Mouse (Mus musculus): ENCODE measurements around the gene Gon4l. TPM values are rescaled to one million over a fixed set of nuclear protein-coding genes. Genes with fewer than 3 reads are reported as not detected.

The Gon4l gene
- polyA plus RNA-seq, 1 experiment from 2014 or later = 11.7 TPM

- Histone ChIP-seq H3K4me2 (peak overlapping the region; percentile 74), H3K4me1 (peaks cover 21% of the 10 kb centered on the region), H3K9me3 (replicated peaks) (no peaks in the 10 kb centered on the region), H3K4me3 (replicated peaks) (peak overlapping the region; percentile 80), H3K27ac (peak overlapping the region; percentile 93), H3K36me3 (peaks cover 33% of the 10 kb centered on the region), H3K27me3 (no peaks in the 10 kb centered on the region), H3K9ac (peak overlapping the region; percentile 75)
- WGBS = 29% methylated on average over 8 of the region's 8 CpGs
- no peak for ATAC-seq (replicated peaks; ENCODE audit: low FRiP score)
Observed at GRCm38 (mm10) chr3:88914384-88914810, 79.4 kb downstream of the Gon4l start.

- peaks cover 36% of the 10 kb centered on the region for H3K36me3 ChIP-seq
- H3K9ac ChIP-seq = no peak overlapping the region
- H3K4me1 ChIP-seq = peaks cover 18% of the 10 kb centered on the region
- no peak overlapping the region for H3K4me3 ChIP-seq (replicated peaks)
- 67% methylated on average over 13 of the region's 13 CpGs for WGBS
- no peaks in the 10 kb centered on the region for H3K27me3 ChIP-seq
- ATAC-seq (replicated peaks; ENCODE audit: low FRiP score) = no peak
- H3K27ac ChIP-seq = peak overlapping the region; percentile 72
- H3K4me2 ChIP-seq = no peak overlapping the region
- no peaks in the 10 kb centered on the region; the same call in 1 of the 2 replicates for H3K9me3 ChIP-seq (replicated peaks)
Observed at GRCm38 (mm10) chr3:88918981-88919380, 84.0 kb downstream of the Gon4l start.

DNA sequence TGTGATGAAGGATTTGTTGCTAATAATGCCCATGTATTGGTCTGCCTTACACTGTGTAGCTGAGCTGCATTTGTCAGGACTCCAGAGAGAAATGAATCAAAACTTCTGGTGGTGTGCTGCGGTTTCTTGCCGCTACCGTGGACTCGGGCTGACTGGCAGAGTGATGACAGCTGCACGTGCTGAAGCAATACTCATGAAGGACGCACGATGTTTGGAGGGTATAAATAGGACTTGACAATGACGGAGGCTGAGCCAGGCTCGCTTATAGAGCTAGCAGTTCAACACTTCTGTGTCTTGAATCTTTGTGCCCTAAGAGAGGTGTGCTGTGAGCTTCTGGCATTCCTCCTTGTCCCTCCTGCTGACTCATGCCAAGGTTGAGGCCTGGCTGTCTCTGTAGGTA lies 86.4 kb downstream of the Gon4l start:
- H3K9me3 ChIP-seq (replicated peaks) = no peaks in the 10 kb centered on the region; the same call in 1 of the 2 replicates
- ATAC-seq (replicated peaks; ENCODE audit: low FRiP score) = no peak
- H3K27me3 ChIP-seq = no peaks in the 10 kb centered on the region
- peaks cover 61% of the 10 kb centered on the region for H3K36me3 ChIP-seq
- H3K4me3 ChIP-seq (replicated peaks) = no peak overlapping the region
- no peak overlapping the region for H3K4me2 ChIP-seq
- H3K9ac ChIP-seq = no peak overlapping the region
- peaks cover 12% of the 10 kb centered on the region for H3K4me1 ChIP-seq
- WGBS = 95% methylated on average over 9 of the region's 9 CpGs
- no peak overlapping the region for H3K27ac ChIP-seq

DNA sequence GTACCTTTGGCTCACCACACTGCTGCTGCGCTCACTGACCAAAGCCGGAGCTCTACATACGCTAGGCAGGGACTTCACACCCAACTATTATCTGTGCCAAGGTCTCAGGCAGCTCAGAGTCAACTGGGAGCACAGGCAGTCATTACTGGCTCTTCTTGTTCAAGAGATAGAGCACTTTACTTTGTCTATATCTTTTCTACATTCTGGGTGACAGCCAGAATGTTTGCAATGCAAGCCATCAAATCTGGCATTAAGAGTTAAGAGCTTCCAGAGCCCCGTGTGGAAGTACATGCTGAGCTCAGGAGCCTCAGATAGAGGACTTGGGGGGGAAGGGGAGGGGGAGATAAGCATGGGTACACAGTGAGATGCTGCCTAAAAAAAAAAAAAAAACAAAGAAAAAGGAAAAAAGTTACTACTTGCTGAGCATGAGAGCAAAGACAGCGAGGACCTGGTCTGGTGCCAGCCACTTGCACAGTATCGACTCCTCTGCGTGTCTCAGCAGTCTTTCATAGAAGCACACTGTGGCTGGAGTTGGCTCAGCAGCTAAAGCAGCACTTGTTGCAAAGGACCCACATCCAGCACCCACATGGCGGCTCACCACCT lies 89.1 kb downstream of the Gon4l start:
- 91% methylated on average over 8 of the region's 8 CpGs for WGBS
- H3K36me3 ChIP-seq = peaks cover 87% of the 10 kb centered on the region
- peaks cover 5% of the 10 kb centered on the region; the same call in 1 of the 2 replicates for H3K4me1 ChIP-seq
- H3K4me3 ChIP-seq (replicated peaks) = no peak overlapping the region
- no peak overlapping the region for H3K27ac ChIP-seq
- no peaks in the 10 kb centered on the region for H3K27me3 ChIP-seq
- ATAC-seq (replicated peaks; ENCODE audit: low FRiP score) = no peak
- no peak overlapping the region for H3K9ac ChIP-seq
- H3K4me2 ChIP-seq = no peak overlapping the region
- H3K9me3 ChIP-seq (replicated peaks) = no peaks in the 10 kb centered on the region; the same call in 1 of the 2 replicates

DNA sequence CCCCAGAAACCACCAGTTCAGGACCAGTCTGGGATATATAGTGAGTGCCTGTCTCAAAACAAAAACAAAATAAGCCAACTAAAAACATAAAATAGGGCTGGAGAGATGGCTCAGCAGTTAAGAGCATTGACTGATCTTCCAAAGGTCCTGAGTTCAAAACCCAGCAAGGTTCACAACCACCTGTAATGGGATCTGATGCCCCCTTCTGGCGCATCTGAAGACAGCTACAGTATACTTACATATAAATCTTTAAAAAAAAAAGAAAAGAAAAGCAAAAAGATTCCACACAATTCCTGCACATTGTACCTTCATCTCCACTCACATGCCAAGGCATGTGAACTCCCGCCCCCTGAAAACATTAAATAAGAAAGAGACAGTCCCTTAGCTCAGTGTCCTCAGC lies 90.6 kb downstream of the Gon4l start:
- Histone ChIP-seq H3K4me1 (no peaks in the 10 kb centered on the region), H3K9me3 (replicated peaks) (no peaks in the 10 kb centered on the region; the same call in 1 of the 2 replicates), H3K27ac (no peak overlapping the region), H3K36me3 (peaks cover 100% of the 10 kb centered on the region), H3K9ac (no peak overlapping the region), H3K4me2 (no peak overlapping the region), H3K4me3 (replicated peaks) (no peak overlapping the region), H3K27me3 (no peaks in the 10 kb centered on the region)
- no peak for ATAC-seq (replicated peaks; ENCODE audit: low FRiP score)
- WGBS = 81% methylated on average over 2 of the region's 2 CpGs

DNA sequence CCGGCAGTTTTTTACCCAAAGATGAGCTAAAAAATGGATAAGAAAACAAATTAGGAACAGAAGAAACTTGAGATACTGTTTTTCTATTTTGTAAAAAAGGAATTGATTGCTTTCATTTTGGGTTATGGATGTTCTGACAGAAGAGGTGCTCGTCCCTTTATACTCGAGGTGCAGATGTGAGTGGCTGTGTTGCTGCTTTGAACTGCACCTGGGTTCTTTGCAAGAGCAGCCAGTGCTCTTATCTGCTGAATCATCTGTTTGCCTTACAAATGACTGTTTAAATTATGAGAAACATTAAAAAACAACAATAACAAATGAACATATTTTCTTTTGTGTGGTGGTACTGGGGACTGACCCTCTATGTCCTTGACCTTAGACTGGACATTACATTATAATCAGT lies 94.5 kb downstream of the Gon4l start:
- H3K4me2 ChIP-seq = no peak overlapping the region
- no peak overlapping the region for H3K9ac ChIP-seq
- no peaks in the 10 kb centered on the region for H3K4me1 ChIP-seq
- H3K27ac ChIP-seq = no peak overlapping the region
- 81% methylated on average over 3 of the region's 3 CpGs for WGBS
- H3K9me3 ChIP-seq (replicated peaks) = no peaks in the 10 kb centered on the region
- no peak overlapping the region for H3K4me3 ChIP-seq (replicated peaks)
- peaks cover 96% of the 10 kb centered on the region for H3K36me3 ChIP-seq
- H3K27me3 ChIP-seq = no peaks in the 10 kb centered on the region
- ATAC-seq (replicated peaks; ENCODE audit: low FRiP score) = no peak

GRCm38 (mm10) chr3:88939071-88939470 lies 104.0 kb downstream of the Gon4l start:
- Histone ChIP-seq H3K27me3 (no peaks in the 10 kb centered on the region), H3K9ac (no peak overlapping the region), H3K4me2 (no peak overlapping the region), H3K4me1 (no peaks in the 10 kb centered on the region), H3K9me3 (replicated peaks) (no peaks in the 10 kb centered on the region), H3K36me3 (peaks cover 81% of the 10 kb centered on the region), H3K27ac (no peak overlapping the region), H3K4me3 (replicated peaks) (no peak overlapping the region)
- WGBS = 92% methylated on average over 10 of the region's 10 CpGs
- ATAC-seq (replicated peaks; ENCODE audit: low FRiP score) = no peak

GRCm38 (mm10) chr3:88939749-88940148 lies 104.7 kb downstream of the Gon4l start:
- 81% methylated on average over 3 of the region's 3 CpGs for WGBS
- Histone ChIP-seq H3K9ac (no peak overlapping the region), H3K4me1 (no peaks in the 10 kb centered on the region), H3K36me3 (peaks cover 75% of the 10 kb centered on the region), H3K9me3 (replicated peaks) (no peaks in the 10 kb centered on the region), H3K27ac (no peak overlapping the region), H3K4me2 (no peak overlapping the region), H3K27me3 (no peaks in the 10 kb centered on the region), H3K4me3 (replicated peaks) (no peak overlapping the region)
- 0 out of 2 replicates have a peak, but pooled peaks have one; percentile 36 for ATAC-seq (replicated peaks; ENCODE audit: low FRiP score)

DNA sequence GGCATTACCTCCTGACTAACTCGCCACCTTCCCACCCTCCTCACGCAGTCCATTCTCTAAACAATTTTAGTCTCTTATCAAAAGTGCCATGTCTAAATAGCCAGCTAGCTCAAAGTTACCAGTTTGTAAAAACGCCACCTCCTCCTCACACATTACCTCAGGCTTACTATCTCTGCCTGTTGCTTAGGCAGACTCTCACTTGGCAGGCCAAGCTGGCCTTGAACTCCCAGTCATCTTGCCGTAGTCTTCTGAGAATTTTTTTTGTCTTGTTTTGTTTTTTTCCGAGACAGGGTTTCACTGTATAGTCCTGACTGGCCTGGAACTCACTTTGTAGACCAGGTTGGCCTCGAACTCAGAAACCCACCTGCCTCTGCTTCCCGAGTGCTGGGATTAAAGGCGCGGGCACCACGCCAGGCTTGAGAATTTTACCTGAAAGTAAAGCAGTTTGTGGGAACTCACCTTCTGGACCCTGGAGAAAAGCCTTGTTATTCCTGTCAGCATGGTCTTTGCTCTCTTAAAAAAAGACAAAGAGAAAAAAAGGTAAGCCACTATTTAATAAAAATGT lies 107.4 kb downstream of the Gon4l start:
- Histone ChIP-seq H3K4me3 (replicated peaks) (no peak overlapping the region), H3K4me1 (no peaks in the 10 kb centered on the region), H3K36me3 (peaks cover 49% of the 10 kb centered on the region), H3K27ac (no peak overlapping the region), H3K9ac (no peak overlapping the region), H3K4me2 (no peak overlapping the region), H3K9me3 (replicated peaks) (no peaks in the 10 kb centered on the region), H3K27me3 (no peaks in the 10 kb centered on the region)
- WGBS = 94% methylated on average over 10 of the region's 10 CpGs
- no peak for ATAC-seq (replicated peaks; ENCODE audit: low FRiP score)

GRCm38 (mm10) chr3:88944109-88944508 lies 109.1 kb downstream of the Gon4l start:
- no peaks in the 10 kb centered on the region for H3K27me3 ChIP-seq
- 85% methylated on average over 4 of the region's 4 CpGs for WGBS

DNA sequence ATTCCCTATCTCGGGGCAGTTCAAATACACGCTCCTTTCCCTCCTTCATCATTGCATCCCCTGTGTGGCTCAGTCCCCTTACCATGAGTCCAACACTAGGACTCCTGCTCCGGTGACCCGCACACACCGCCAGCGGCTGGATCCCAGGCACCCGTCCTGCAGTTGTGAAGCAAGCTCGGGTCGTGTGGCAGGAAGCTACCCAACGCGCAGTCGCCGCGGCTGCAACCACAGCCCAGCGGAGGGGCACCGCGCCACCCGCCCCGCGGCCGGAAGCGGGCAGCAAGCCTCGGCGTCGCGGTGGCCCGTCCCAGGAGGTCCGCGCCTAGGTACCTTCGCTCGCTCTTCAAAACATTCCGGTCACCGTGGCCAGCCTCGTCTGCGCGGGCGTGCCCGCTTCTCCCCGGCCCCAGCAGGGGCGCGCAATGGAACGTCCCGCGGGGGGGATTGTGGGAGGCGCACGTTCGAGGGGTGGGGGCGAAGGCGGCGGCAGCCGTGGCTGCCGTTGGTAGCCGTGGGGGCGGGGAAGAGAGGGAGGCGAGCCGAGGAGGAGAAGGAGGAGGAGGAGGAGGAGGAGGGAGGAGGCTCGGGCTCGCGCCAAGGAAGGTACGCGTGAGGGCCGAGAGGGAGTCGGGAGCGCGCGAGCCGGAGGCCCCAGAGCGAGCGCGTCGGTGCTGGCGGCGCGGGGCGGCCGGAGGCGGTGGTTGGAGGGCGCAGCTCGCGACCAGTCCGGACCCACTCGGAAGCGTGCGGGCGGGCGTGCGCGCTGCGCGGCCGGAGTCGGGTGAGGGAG lies 115.0 kb downstream of the Gon4l start:
- peak; percentile 95 for ATAC-seq (replicated peaks; ENCODE audit: low FRiP score)
- Histone ChIP-seq H3K9me3 (replicated peaks) (no peaks in the 10 kb centered on the region), H3K4me1 (peaks cover 35% of the 10 kb centered on the region), H3K27me3 (no peaks in the 10 kb centered on the region), H3K9ac (peak overlapping the region; percentile 87), H3K4me3 (replicated peaks) (peak overlapping the region; percentile 91), H3K4me2 (peak overlapping the region; percentile 66), H3K36me3 (no peaks in the 10 kb centered on the region), H3K27ac (peak overlapping the region; percentile 99)
- under 1% methylated on average over 73 of the region's 92 CpGs for WGBS

More at GRCm38 (mm10) chr3:88944109-88944508, 109.1 kb downstream of the Gon4l start:
- Histone ChIP-seq H3K4me2 (no peak overlapping the region), H3K4me3 (replicated peaks) (no peak overlapping the region), H3K9ac (no peak overlapping the region), H3K36me3 (peaks cover 33% of the 10 kb centered on the region), H3K27ac (no peak overlapping the region), H3K9me3 (replicated peaks) (no peaks in the 10 kb centered on the region), H3K4me1 (peaks cover 16% of the 10 kb centered on the region)
- ATAC-seq (replicated peaks; ENCODE audit: low FRiP score) = no peak
